Mouse (Mus musculus) bone marrow, adult 2 months (tissue): ENCODE results near the gene Tmc5.

Experiments used
- CTCF ChIP-seq: fragments of 200-500 bp; IDR thresholded peaks from 2 replicates; pipeline ENCODE4 v1.5.1; 2011; ENCODE audit warnings: low read length, control low read depth; ENCODE audit not compliant: control insufficient read depth, insufficient read depth
- POLR2A ChIP-seq: fragments of 200-500 bp; IDR thresholded peaks from 2 replicates; pipeline ENCODE4 v1.6.1; 2011; ENCODE audit warnings: low read depth, mild to moderate bottlenecking, control low read depth, low read length, borderline replicate concordance; ENCODE audit not compliant: control insufficient read depth

- TF ChIP-seq CTCF (no peak), POLR2A (no peak)
These were observed 12.7 kb upstream of the Tmc5 start, which contains the start of gene Tmc7 for GRCm38 (mm10) chr7:118584257-118584907.
